Mouse (Mus musculus): ENCODE results near the gene Plbd2. TPM values are rescaled to one million over a fixed set of nuclear protein-coding genes. Genes with fewer than 3 reads are reported as not detected.

Gene Plbd2
- polyA plus RNA-seq, 1 experiment from 2014 or later, result 96.6 TPM

- no peak overlapping the region for H3K27ac ChIP-seq
- H3K4me3 ChIP-seq (ENCODE audit: inconsistent target), result no peak overlapping the region
- WGBS (ENCODE audit: missing documents), result 63% methylated on average over 14 of the region's 14 CpGs
- no peaks in the 10 kb centered on the region for H3K79me2 ChIP-seq (ENCODE audit: inconsistent target)
- no peaks in the 10 kb centered on the region for H3K36me3 ChIP-seq (ENCODE audit: inconsistent target)
Measured at GRCm38 (mm10) chr5:120454756-120455337, 48.6 kb downstream of the Plbd2 start.

GRCm38 (mm10) chr5:120447305-120447704 lies 56.1 kb downstream of the Plbd2 start:
- H3K36me3 ChIP-seq (ENCODE audit: inconsistent target), result no peaks in the 10 kb centered on the region
- H3K79me2 ChIP-seq (ENCODE audit: inconsistent target), result no peaks in the 10 kb centered on the region
- 31% methylated on average over 13 of the region's 13 CpGs for WGBS (ENCODE audit: missing documents)
- no peak overlapping the region for H3K4me3 ChIP-seq (ENCODE audit: inconsistent target)
- no peak overlapping the region for H3K27ac ChIP-seq

DNA sequence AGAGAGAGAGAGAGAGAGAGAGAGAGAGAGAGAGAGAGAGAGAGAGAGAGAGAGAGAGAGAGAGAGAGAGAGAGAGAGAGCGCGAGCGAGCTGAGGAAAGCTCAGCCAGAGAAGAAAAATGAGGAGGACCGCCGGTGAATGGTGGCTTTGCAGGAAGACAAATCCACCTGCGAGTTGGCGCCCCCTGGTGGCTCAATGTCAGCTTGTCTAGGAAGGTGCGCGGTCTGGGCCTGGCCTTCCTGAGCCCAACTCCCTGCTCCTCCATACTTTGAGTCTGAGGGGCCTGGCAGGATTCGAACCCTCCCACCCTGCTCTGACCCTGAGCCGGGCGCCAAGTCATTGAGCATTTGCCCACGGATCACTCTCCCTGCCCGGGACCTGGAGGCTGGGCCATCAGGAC lies 62.7 kb downstream of the Plbd2 start:
- Histone ChIP-seq H3K79me2 (ENCODE audit: inconsistent target) (no peaks in the 10 kb centered on the region), H3K27ac (no peak overlapping the region), H3K36me3 (ENCODE audit: inconsistent target) (no peaks in the 10 kb centered on the region), H3K4me3 (ENCODE audit: inconsistent target) (no peak overlapping the region)
- 7% methylated on average over 11 of the region's 14 CpGs for WGBS (ENCODE audit: missing documents)

DNA sequence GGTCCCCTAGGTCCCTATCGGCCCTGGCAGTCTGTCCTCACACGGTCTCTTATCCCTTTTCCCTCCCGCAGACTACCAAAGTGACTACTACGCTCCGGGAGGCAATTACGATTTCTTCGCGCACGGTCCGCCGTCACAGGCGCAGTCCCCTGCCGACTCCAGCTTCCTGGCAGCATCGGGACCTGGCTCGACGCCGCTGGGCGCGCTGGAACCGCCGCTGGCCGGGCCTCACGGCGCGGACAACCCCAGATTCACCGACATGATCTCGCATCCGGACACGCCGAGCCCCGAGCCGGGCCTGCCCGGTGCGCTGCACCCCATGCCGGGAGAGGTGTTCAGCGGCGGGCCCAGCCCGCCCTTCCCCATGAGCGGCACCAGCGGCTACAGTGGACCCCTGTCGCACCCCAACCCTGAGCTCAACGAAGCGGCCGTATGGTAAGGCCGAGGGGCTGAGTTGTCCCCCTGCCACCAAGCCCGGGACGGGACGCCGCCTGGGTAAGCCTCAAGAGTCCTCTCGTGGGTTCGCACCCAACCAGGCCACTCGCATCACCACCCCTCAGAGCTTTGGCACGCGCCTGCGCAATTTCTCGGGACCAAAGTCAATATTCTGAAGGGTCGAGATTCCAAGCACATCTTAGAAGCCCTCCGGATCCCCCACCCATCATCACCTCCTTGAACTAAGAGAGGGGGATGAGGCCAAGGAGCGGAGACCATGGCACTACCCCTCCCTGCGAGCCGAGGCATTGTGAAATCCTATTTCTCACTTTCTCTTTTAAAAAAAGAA lies 63.3 kb downstream of the Plbd2 start:
- Histone ChIP-seq H3K27ac (no peak overlapping the region), H3K4me3 (ENCODE audit: inconsistent target) (no peak overlapping the region), H3K36me3 (ENCODE audit: inconsistent target) (no peaks in the 10 kb centered on the region), H3K79me2 (ENCODE audit: inconsistent target) (no peaks in the 10 kb centered on the region)
- WGBS (ENCODE audit: missing documents), result 1% methylated on average over 61 of the region's 61 CpGs

DNA sequence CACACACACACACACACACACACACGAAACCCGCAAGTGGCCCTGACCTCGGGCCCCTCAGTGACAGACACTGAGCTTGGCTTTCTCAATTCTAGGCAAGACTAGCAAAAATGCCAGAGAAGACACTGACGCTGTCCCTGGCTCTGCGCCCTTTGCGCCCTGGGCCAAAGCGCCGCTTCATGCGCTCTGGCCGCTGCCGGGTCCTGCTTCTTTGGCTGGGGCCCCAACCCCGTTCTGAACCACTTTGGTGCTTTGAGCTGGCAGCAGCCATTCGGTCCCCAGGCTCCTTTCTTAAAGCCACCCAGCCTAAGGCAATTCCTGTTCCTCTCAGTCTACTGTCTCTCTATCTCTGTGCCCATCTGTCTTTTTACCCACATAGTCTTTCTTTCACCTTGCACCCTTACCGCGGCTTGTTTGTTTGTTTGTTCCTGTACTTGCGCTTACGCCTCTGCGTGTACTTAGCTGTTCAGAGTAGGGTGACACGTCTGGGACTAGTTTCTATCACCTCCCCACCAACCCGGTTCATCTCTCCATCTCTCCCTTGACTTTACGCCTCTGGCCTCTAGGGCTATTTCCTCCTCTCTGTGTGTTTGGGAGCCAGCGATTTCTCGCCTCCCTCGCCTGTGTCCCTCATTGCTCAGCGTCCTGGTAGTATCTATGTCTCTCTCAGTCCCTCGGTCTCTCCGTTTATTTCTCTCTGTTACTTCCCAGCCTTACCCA lies 64.3 kb downstream of the Plbd2 start:
- H3K4me3 ChIP-seq (ENCODE audit: inconsistent target), result no peak overlapping the region
- 8% methylated on average over 25 of the region's 27 CpGs for WGBS (ENCODE audit: missing documents)

DNA sequence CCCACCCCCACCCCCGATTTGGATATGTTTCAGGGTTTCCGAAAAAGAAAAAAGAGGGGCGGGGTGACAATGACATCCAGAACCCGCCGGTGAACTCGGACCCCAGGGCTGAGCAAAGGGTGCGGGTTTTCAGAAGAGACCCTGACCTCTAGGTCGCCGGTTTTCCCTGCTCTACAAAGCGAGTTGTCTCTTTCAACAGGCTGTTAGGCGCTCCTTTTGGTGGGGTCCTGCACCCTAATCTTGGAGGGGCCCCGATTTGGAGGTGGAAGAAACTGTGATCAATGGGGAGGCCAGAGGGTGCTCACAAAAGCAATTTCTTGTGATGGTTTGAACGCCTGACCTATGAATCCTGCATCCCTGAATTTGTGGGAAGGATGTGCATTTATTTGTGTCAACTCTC lies 65.0 kb downstream of the Plbd2 start:
- WGBS (ENCODE audit: missing documents), result 10% methylated on average over 13 of the region's 13 CpGs
- H3K27ac ChIP-seq, result no peak overlapping the region
- no peak overlapping the region for H3K4me3 ChIP-seq (ENCODE audit: inconsistent target)
- H3K79me2 ChIP-seq (ENCODE audit: inconsistent target), result no peaks in the 10 kb centered on the region
- no peaks in the 10 kb centered on the region for H3K36me3 ChIP-seq (ENCODE audit: inconsistent target)

More for the DNA sequence above, 64.3 kb downstream of the Plbd2 start:
- Histone ChIP-seq H3K27ac (no peak overlapping the region), H3K79me2 (ENCODE audit: inconsistent target) (no peaks in the 10 kb centered on the region), H3K36me3 (ENCODE audit: inconsistent target) (no peaks in the 10 kb centered on the region)

GRCm38 (mm10) chr5:120437986-120438385 lies 65.4 kb downstream of the Plbd2 start:
- H3K36me3 ChIP-seq (ENCODE audit: inconsistent target), result no peaks in the 10 kb centered on the region

GRCm38 (mm10) chr5:120437539-120437938 lies 65.9 kb downstream of the Plbd2 start:
- Histone ChIP-seq H3K79me2 (ENCODE audit: inconsistent target) (no peaks in the 10 kb centered on the region), H3K36me3 (ENCODE audit: inconsistent target) (no peaks in the 10 kb centered on the region), H3K27ac (no peak overlapping the region), H3K4me3 (ENCODE audit: inconsistent target) (no peak overlapping the region)
- 11% methylated on average over 15 of the region's 17 CpGs for WGBS (ENCODE audit: missing documents)

More at GRCm38 (mm10) chr5:120437986-120438385, 65.4 kb downstream of the Plbd2 start:
- H3K79me2 ChIP-seq (ENCODE audit: inconsistent target), result no peaks in the 10 kb centered on the region
- H3K4me3 ChIP-seq (ENCODE audit: inconsistent target), result no peak overlapping the region
- no peak overlapping the region for H3K27ac ChIP-seq
- 3% methylated on average over 33 of the region's 33 CpGs for WGBS (ENCODE audit: missing documents)

- H3K27ac ChIP-seq, result no peak overlapping the region
- H3K79me2 ChIP-seq (ENCODE audit: inconsistent target), result no peaks in the 10 kb centered on the region
- no peaks in the 10 kb centered on the region for H3K36me3 ChIP-seq (ENCODE audit: inconsistent target)
- H3K4me3 ChIP-seq (ENCODE audit: inconsistent target), result no peak overlapping the region
- 4% methylated on average over 15 of the region's 18 CpGs for WGBS (ENCODE audit: missing documents)
Measured at GRCm38 (mm10) chr5:120436885-120437495, 66.4 kb downstream of the Plbd2 start.

- H3K4me3 ChIP-seq (ENCODE audit: inconsistent target), result no peak overlapping the region
- whole genome bisulfite sequencing (ENCODE audit: missing documents), result 3% methylated on average over 47 of the region's 47 CpGs
Measured at GRCm38 (mm10) chr5:120435731-120436501, 67.5 kb downstream of the Plbd2 start.

DNA sequence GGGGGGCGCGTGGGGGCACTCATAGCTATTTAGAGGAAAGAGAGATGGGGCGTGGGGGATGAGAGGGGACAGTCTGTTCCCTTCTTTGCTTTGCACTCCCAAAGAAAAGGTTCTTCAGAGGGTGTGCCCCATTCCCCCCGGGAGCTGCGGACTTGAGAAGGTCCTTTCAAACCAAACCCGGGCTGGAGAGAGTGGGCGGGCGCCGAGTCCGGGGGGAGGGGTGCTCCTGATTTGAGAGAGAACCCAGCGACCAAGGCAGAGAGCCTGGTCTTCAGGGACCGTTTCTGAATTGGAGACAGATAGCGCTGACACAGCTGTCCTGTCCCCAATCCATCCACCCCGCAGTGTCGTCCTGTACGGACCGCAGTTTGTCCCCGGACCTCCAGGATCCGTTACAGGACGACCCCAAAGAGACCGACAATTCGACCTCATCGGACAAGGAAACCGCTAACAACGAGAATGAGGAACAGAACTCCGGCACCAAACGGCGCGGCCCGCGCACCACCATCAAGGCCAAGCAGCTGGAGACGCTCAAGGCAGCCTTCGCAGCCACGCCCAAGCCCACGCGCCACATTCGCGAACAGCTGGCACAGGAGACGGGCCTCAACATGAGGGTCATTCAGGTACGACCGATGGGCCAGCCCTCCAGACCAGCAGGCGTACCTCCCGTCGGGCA lies 68.3 kb downstream of the Plbd2 start:
- no peaks in the 10 kb centered on the region for H3K36me3 ChIP-seq (ENCODE audit: inconsistent target)
- H3K79me2 ChIP-seq (ENCODE audit: inconsistent target), result no peaks in the 10 kb centered on the region
- no peak overlapping the region for H3K27ac ChIP-seq
- 4% methylated on average over 44 of the region's 44 CpGs for WGBS (ENCODE audit: missing documents)
- no peak overlapping the region for H3K4me3 ChIP-seq (ENCODE audit: inconsistent target)

More at GRCm38 (mm10) chr5:120435731-120436501, 67.5 kb downstream of the Plbd2 start:
- no peaks in the 10 kb centered on the region for H3K79me2 ChIP-seq (ENCODE audit: inconsistent target)
- no peaks in the 10 kb centered on the region for H3K36me3 ChIP-seq (ENCODE audit: inconsistent target)
- H3K27ac ChIP-seq, result no peak overlapping the region

- no peaks in the 10 kb centered on the region for H3K79me2 ChIP-seq (ENCODE audit: inconsistent target)
- H3K27ac ChIP-seq, result no peak overlapping the region
- H3K4me3 ChIP-seq (ENCODE audit: inconsistent target), result no peak overlapping the region
- no peaks in the 10 kb centered on the region for H3K36me3 ChIP-seq (ENCODE audit: inconsistent target)
- WGBS (ENCODE audit: missing documents), result 7% methylated on average over 19 of the region's 21 CpGs
Measured at GRCm38 (mm10) chr5:120434231-120434735, 69.1 kb downstream of the Plbd2 start.

All from macrophage (primary cell).